Mouse (Mus musculus): ENCODE measurements around the gene 6030408B16Rik. TPM values are rescaled to one million over a fixed set of nuclear protein-coding genes. Genes with fewer than 3 reads are reported as not detected.

The 6030408B16Rik gene
- polyA plus RNA-seq, 1 experiment = not detected

DNA sequence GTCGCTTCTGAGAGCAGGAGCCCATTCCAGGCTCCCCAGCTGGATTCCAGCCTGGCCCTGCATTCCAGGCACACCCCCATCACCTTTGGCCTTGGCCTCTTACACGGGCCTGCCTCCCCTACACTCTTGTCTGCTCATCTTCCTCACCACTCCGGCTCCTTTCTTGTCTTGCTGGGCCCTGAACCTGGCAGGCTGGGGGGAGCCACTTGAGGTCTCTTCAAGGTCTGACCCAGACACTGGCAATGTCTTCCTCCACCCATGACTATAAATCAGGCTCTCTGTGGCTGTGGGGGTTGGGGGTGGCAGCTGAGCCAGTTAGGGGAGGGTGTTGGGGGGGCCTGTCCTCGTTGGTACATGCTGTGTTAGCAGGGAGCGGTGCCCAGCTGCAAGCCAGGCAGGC lies 14.4 kb upstream of the 6030408B16Rik start:
- Histone ChIP-seq H3K4me3 (ENCODE audit: insufficient read depth, low read depth, low read length) (no peak overlapping the region), H3K4me1 (ENCODE audit: control insufficient read depth, insufficient read depth, low read length) (peaks cover 7% of the 10 kb centered on the region; the same call in 1 of the 2 replicates), H3K27ac (ENCODE audit: insufficient read depth, low read depth, low read length) (no peak overlapping the region)
- WGBS = 74% methylated on average over 5 of the region's 5 CpGs
- TF ChIP-seq CTCF (IDR thresholded peaks at IDR 0.05; ENCODE audit: insufficient read depth, low read depth, low read length) (no peak), POLR2A (IDR thresholded peaks at IDR 0.05; ENCODE audit: insufficient read depth, low read depth, low read length) (no peak)

DNA sequence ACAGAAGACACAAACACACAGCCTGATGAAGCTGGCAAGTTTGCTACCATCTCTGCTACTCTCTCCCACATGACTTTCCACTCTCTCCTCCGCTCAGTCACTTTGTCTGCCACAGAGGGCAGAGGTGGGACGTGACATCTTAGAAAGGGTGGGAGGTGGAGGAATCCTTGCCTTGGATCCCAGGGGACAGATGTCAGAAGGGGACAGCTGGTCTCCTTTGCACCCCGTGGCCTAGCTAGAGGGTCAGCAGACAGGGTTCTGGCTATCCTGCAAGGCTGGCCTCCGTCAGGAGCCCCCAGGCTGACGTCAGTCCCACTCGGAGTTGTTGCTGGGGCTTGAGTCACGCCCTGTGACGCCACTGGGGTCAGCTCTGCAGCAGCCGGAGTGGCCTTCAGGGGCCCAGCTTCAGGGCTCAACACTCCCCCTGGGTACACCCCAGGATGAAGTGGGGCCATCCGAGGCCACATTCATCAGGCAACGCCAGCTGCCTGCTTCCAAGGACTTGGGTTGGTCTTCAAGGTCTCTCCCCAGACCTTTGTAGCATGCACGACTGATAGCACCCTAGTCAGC lies 13.5 kb upstream of the 6030408B16Rik start:
- Histone ChIP-seq H3K4me1 (ENCODE audit: control insufficient read depth, insufficient read depth, low read length) (peaks cover 7% of the 10 kb centered on the region; the same call in 1 of the 2 replicates), H3K4me3 (ENCODE audit: insufficient read depth, low read depth, low read length) (no peak overlapping the region), H3K27ac (ENCODE audit: insufficient read depth, low read depth, low read length) (no peak overlapping the region)
- TF ChIP-seq POLR2A (IDR thresholded peaks at IDR 0.05; ENCODE audit: insufficient read depth, low read depth, low read length) = no peak
- TF ChIP-seq CTCF (IDR thresholded peaks at IDR 0.05; ENCODE audit: insufficient read depth, low read depth, low read length) = no peak
- WGBS = 74% methylated on average over 12 of the region's 12 CpGs

DNA sequence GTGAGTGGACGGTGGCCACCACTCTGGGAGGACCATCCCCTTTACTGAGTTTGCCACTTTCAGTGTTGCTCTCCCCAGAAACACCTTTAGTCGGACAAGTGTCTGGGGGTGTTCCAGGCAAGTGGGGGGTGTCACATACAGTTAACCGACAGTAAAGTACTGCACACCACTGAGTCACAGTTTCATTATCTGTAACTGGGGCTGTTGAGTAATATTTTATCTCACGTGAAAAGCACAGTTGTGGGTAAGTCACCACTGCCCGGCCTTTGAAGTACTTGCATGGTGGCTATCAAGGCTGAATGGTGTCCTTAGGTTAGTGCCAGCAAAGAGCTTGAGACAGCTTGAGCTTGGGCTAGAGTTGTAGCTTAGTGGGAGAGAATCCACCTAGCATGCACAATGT lies 10.5 kb upstream of the 6030408B16Rik start:
- no peak overlapping the region for H3K27ac ChIP-seq (ENCODE audit: insufficient read depth, low read depth, low read length)
- H3K4me1 ChIP-seq (ENCODE audit: control insufficient read depth, insufficient read depth, low read length) = peaks cover 13% of the 10 kb centered on the region; the same call in 1 of the 2 replicates
- no peak for TF ChIP-seq POLR2A (IDR thresholded peaks at IDR 0.05; ENCODE audit: insufficient read depth, low read depth, low read length)
- TF ChIP-seq CTCF (IDR thresholded peaks at IDR 0.05; ENCODE audit: insufficient read depth, low read depth, low read length) = no peak
- H3K4me3 ChIP-seq (ENCODE audit: insufficient read depth, low read depth, low read length) = no peak overlapping the region
- 78% methylated on average over 5 of the region's 5 CpGs for WGBS

DNA sequence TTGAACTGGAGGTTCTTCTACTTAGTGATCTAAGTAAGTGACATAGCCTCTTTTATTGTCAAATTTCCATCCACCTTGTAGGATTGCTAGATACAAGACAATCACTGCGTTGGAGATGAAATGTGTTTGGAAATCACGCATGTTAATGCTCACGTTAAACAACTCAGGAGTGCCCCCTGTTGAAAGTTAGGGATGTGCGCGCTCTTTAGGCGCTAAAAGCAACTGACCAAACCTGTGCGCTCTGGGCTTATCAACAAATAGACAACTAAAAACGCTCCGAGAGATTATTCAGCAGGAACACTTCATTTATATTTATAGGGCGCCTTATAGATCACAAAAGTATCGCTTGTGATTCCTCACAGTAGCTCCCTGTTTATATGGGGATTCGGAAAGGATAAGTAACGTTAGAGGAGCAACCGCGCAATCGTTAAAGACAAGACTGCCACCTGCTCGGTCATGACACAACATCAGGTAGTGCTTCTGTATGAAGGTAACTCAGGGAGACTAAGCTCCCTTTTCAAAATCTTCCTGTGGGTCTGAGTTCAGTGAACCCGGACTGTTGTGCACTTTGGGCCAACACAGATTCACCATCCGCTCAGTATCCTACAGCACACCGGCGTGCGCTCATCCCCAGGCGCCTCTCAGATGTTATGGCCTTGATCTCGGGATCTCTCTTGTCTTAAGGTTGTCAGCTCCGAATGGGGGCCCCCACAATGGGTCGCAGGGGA lies 9.7 kb upstream of the 6030408B16Rik start:
- no peak overlapping the region; the same call in 1 of the 2 replicates for H3K27ac ChIP-seq (ENCODE audit: insufficient read depth, low read depth, low read length)
- H3K4me3 ChIP-seq (ENCODE audit: insufficient read depth, low read depth, low read length) = peak overlapping the region; percentile 72
- no peak for TF ChIP-seq POLR2A (IDR thresholded peaks at IDR 0.05; ENCODE audit: insufficient read depth, low read depth, low read length)
- TF ChIP-seq CTCF (IDR thresholded peaks at IDR 0.05; ENCODE audit: insufficient read depth, low read depth, low read length) = no peak
- under 1% methylated on average over 26 of the region's 26 CpGs for WGBS
- H3K4me1 ChIP-seq (ENCODE audit: control insufficient read depth, insufficient read depth, low read length) = peaks cover 9% of the 10 kb centered on the region; the same call in 1 of the 2 replicates

GRCm38 (mm10) chr15:101283911-101284750 lies 8.9 kb upstream of the 6030408B16Rik start, which contains the start of gene Atg101:
Gene Atg101 (plus strand): TSS chr15:101284272.
- Histone ChIP-seq H3K4me1 (ENCODE audit: control insufficient read depth, insufficient read depth, low read length) (peaks cover 9% of the 10 kb centered on the region; the same call in 1 of the 2 replicates), H3K27ac (ENCODE audit: insufficient read depth, low read depth, low read length) (peak within 1 kb of the TSS; percentile 82), H3K4me3 (ENCODE audit: insufficient read depth, low read depth, low read length) (peak within 1 kb of the TSS; percentile 72)
- WGBS = under 1% methylated on average over 61 of the region's 61 CpGs
- TF ChIP-seq POLR2A (IDR thresholded peaks at IDR 0.05; ENCODE audit: insufficient read depth, low read depth, low read length) = peak; percentile 91
- TF ChIP-seq CTCF (IDR thresholded peaks at IDR 0.05; ENCODE audit: insufficient read depth, low read depth, low read length) = peak; percentile 96

- Histone ChIP-seq H3K27ac (ENCODE audit: insufficient read depth, low read depth, low read length) (no peak overlapping the region), H3K4me1 (ENCODE audit: control insufficient read depth, insufficient read depth, low read length) (peaks cover 9% of the 10 kb centered on the region; the same call in 1 of the 2 replicates), H3K4me3 (ENCODE audit: insufficient read depth, low read depth, low read length) (no peak overlapping the region)
- TF ChIP-seq POLR2A (IDR thresholded peaks at IDR 0.05; ENCODE audit: insufficient read depth, low read depth, low read length) (no peak), CTCF (IDR thresholded peaks at IDR 0.05; ENCODE audit: insufficient read depth, low read depth, low read length) (no peak)
- 57% methylated on average over 9 of the region's 9 CpGs for WGBS
Observed at GRCm38 (mm10) chr15:101286129-101286770, 6.8 kb upstream of the 6030408B16Rik start.

GRCm38 (mm10) chr15:101287361-101287760 lies 5.7 kb upstream of the 6030408B16Rik start:
- H3K27ac ChIP-seq (ENCODE audit: insufficient read depth, low read depth, low read length) = no peak overlapping the region
- 82% methylated on average over 6 of the region's 6 CpGs for WGBS
- peaks cover 9% of the 10 kb centered on the region; the same call in 1 of the 2 replicates for H3K4me1 ChIP-seq (ENCODE audit: control insufficient read depth, insufficient read depth, low read length)
- TF ChIP-seq CTCF (IDR thresholded peaks at IDR 0.05; ENCODE audit: insufficient read depth, low read depth, low read length) (no peak), POLR2A (IDR thresholded peaks at IDR 0.05; ENCODE audit: insufficient read depth, low read depth, low read length) (no peak)
- no peak overlapping the region for H3K4me3 ChIP-seq (ENCODE audit: insufficient read depth, low read depth, low read length)

DNA sequence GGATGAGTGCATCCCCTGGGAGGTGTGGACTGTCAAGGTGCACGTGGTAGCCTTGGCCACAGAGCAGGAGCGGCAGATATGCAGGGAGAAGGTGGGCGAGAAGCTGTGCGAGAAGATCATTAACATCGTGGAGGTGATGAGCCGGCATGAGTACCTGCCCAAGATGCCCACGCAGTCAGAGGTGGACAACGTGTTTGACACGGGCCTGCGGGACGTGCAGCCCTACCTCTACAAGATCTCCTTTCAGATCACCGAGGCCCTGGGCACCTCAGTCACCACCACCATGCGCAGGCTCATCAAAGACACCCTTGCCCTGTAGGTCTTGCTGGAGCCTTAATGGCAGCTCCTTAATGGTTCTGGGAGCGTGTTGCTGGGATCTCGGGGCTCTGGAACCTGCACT lies 2.7 kb upstream of the 6030408B16Rik start:
- H3K27ac ChIP-seq (ENCODE audit: insufficient read depth, low read depth, low read length) = no peak overlapping the region
- TF ChIP-seq POLR2A (IDR thresholded peaks at IDR 0.05; ENCODE audit: insufficient read depth, low read depth, low read length) (no peak), CTCF (IDR thresholded peaks at IDR 0.05; ENCODE audit: insufficient read depth, low read depth, low read length) (no peak)

More for the DNA sequence above, 2.7 kb upstream of the 6030408B16Rik start:
- H3K4me1 ChIP-seq (ENCODE audit: control insufficient read depth, insufficient read depth, low read length) = peaks cover 22% of the 10 kb centered on the region
- no peak overlapping the region for H3K4me3 ChIP-seq (ENCODE audit: insufficient read depth, low read depth, low read length)
- 94% methylated on average over 15 of the region's 15 CpGs for WGBS
